Mouse (Mus musculus) left cerebral cortex, postnatal 36 days (tissue): ENCODE data around the gene Olfr1248. TPM values are rescaled to one million over a fixed set of nuclear protein-coding genes. Genes with fewer than 3 reads are reported as not detected.
"Not testable (repeated sequence)": the region's sequence is repeated elsewhere in the genome, so short reads cannot be mapped to it uniquely, and the experiment has no call there.

Experiments
- DNase-seq, 2 experiments: peaks; one replicate each; pipeline ENCODE4 v3.0.0; 2021 to 2022; ENCODE audit warnings: low spot score in 2 of 2, mixed read lengths in 1 of 2
- intact Hi-C: fragments of 180-260 bp; cut with DNase I; formaldehyde crosslinking; loops from one replicate; pipeline ENCODE4 v1.15.1; 2025
- total RNA-seq, 2 experiments: library from RNA; stranded (reverse); gene quantifications; 2 replicates each; pipeline ENCODE4 v1.2.3; 2021

Olfr1248 gene
- total RNA-seq = not detected

DNA sequence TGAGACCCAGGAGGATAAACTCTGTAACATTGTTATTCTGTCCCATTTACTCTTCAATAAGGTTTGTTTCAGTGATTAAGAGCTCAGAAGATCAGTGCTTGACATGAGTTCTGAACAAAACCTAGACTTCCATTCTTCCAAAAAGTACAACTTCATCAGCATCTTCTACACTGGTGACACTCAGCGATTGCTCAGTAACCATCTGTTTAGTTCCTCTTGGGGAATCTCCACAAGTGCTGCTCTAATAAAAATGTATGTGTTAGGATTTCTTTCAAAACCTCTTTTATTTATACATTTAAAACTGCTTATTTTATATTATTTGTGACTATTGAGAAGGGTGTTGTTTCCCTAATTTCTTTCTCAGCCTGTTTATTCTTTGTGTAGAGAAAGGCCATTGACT lies at the start of gene Olfr1248:
Olfr1248 (minus strand) TSS at position 101 of the 400 bp plus-strand sequence.
- intact Hi-C loops, DNase-seq: not testable (repeated sequence)

DNA sequence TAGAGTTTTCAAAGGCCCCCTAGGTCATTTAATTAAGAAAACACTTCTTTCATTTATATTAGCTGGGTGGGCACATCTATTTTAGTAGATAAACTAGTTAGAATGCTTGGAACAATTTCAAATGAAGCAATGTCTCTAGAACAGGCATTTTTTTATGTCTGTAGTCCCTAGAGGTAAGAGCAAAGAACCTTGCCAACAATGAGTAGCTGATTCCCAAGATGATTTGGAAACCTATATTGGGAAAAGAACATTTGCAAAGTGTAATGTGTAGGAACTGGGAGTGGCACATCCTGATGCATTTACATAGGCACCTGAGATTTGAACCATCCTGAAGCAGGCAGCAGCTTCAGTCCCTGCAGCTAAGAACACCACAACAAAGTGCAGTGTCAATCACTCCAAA lies 43.3 kb upstream of the Olfr1248 start, which contains the start of gene Olfr1250:
Olfr1250 (minus strand) TSS at position 101 of the 400 bp plus-strand sequence.
- intact Hi-C loops = loop anchor here (5.0 kb wide), 1 partner anchor 34 kb away; no protein-coding TSS in a partner anchor

DNA sequence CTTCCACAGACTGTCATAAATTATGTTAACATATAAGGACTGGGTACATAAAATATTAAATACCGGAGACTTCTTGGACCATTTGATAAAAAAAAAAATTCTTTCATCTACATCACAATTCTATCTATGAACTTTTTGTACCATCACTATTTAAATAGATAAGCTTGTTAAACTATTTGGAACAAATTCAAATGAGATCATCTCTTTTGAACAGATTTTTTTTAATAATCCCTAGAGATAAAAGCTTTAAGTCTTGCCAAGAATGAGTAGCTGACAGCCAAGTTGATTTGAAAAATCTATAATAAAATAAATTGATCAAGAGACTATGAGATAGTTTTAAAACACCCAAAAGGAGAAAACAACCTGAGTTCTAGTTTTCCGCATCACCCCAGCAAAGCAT lies 16.8 kb upstream of the Olfr1248 start, which contains the start of gene Olfr1249:
Olfr1249 (minus strand) TSS at position 101 of the 400 bp plus-strand sequence.
- intact Hi-C loops = no loop called here

More for the DNA sequence above, 43.3 kb upstream of the Olfr1248 start, which contains the start of gene Olfr1250:
- DNase-seq = no peak

DNA sequence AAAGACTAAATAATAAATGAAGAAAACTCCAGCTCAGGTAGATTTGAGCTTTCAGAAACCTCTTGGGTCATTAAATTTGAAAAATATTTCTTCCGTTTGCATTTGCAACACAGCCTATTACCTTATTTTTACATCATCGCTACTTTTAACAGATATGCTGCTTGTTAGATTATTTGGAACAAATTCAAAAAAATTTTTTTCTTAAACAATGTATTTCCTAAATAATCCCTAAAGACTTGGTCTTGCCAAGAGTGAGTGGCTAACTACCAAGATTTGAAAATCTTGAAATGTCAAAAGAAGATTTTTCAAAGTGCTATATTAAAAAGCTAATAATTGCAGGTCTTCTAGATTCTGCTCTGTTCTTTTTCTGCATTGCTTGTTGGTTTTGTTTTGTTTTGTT lies 4.0 kb downstream of the Olfr1248 start, which contains the start of gene Olfr1247:
Olfr1247 (minus strand) TSS at position 101 of the 400 bp plus-strand sequence.
- no peak for DNase-seq
- intact Hi-C loops = no loop called here

More for the DNA sequence above, 16.8 kb upstream of the Olfr1248 start, which contains the start of gene Olfr1249:
- no peak for DNase-seq

DNA sequence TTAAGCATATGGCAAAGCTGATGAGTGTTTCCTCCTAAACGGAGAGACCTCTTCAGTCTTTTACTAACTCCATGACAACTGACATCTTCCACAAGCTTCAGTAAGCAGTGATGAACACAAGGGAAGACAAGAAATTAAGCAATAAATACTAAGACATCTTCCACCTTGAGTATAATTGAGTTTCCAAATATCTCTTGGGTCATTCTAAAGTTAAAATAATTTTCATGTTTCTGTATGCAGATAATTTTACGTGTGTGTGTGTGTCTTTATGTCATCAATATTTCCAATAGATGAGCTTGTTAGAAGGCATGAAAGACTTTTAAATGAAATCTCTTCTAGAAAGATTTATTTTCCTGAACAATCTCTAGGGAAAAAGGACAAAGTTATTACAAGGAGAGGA lies 25.0 kb downstream of the Olfr1248 start, which contains the start of gene Olfr1246:
Olfr1246 (minus strand) TSS at position 101 of the 400 bp plus-strand sequence.
- intact Hi-C loops = no loop called here
- no peak for DNase-seq

DNA sequence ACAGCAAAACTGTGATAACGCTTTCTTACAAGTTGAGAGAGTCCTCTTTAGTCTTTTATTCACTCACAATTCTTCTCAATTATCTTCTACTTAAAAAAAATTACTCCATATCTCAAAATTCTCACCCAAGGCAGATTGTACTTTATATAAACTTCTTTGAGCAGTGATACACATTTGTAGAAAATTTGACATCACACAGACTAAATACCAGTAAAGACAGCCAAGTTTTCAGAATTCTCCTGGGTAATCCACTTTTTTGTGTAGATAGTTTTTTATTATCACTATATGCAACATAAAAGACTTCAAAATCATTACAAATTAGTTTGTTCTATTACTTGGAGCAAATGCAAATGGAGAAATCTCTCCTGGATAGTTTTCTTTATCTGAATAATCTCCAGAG lies 39.7 kb downstream of the Olfr1248 start, which contains the start of gene Olfr1245:
Olfr1245 (minus strand) TSS at position 101 of the 400 bp plus-strand sequence.
- intact Hi-C loops = no loop called here
- no peak for DNase-seq

Other genes starting within 250 kb of the Olfr1248 start
- gene Olfr1238, start 208.6 kb downstream of the Olfr1248 start, total RNA-seq = not detected
- not detected for gene Olfr1239, start 197.8 kb downstream of the Olfr1248 start, total RNA-seq
- gene Olfr1240, start 175.2 kb downstream of the Olfr1248 start, total RNA-seq = not detected
- not detected for gene Olfr1241, start 131.1 kb downstream of the Olfr1248 start, total RNA-seq
- not detected for gene Olfr1242, start 119.9 kb downstream of the Olfr1248 start, total RNA-seq
- not detected for gene Olfr1243, start 86.8 kb downstream of the Olfr1248 start, total RNA-seq
- gene Olfr1245, start 39.8 kb downstream of the Olfr1248 start, total RNA-seq = not detected
- gene Olfr1246, start 25.1 kb downstream of the Olfr1248 start, total RNA-seq = not detected
- gene Olfr1247, start 4.1 kb downstream of the Olfr1248 start, total RNA-seq = under 1 TPM in 1 of 2 experiments, not detected in 1; 0.11 TPM
- not detected for gene Olfr1249, start 16.7 kb upstream of the Olfr1248 start, total RNA-seq
- gene Olfr1250, start 43.2 kb upstream of the Olfr1248 start, total RNA-seq = not detected
- not detected for gene Olfr1251, start 53.7 kb upstream of the Olfr1248 start, total RNA-seq
- gene Olfr1252, start 106.8 kb upstream of the Olfr1248 start, total RNA-seq = not detected
- gene Olfr1253, start 138.8 kb upstream of the Olfr1248 start, total RNA-seq = not detected
- gene Olfr1254, start 175.4 kb upstream of the Olfr1248 start, total RNA-seq = not detected
- gene Olfr1255, start 193.8 kb upstream of the Olfr1248 start, total RNA-seq = not detected
- gene Olfr1256, start 223.3 kb upstream of the Olfr1248 start, total RNA-seq = not detected
- gene Olfr48, start 230.0 kb upstream of the Olfr1248 start, total RNA-seq = not detected